Mouse (Mus musculus) MEL (cell line): ENCODE results near the gene Map6d1.

Source experiments
- CTCF ChIP-seq, 3 experiments: IDR thresholded peaks in 2 of 3; conservative IDR thresholded peaks in 1 of 3; 2 replicates each; pipeline ENCODE4 v1.5.1; 2011 to 2012; ENCODE audit warnings: low read length in 3 of 3, low read depth in 2 of 3, mild to moderate bottlenecking in 2 of 3, improper control_type of control experiment in 1 of 3, inconsistent platforms in 1 of 3, mixed read lengths in 1 of 3, moderate library complexity in 1 of 3; ENCODE audit not compliant: control insufficient read depth in 1 of 3, insufficient read depth in 1 of 3, poor library complexity in 1 of 3, severe bottlenecking in 1 of 3
- GATA1 ChIP-seq: IDR thresholded peaks from 2 replicates; pipeline ENCODE4 v1.6.1; 2011; ENCODE audit warnings: low read depth, low read length, improper control_type of control experiment

DNA sequence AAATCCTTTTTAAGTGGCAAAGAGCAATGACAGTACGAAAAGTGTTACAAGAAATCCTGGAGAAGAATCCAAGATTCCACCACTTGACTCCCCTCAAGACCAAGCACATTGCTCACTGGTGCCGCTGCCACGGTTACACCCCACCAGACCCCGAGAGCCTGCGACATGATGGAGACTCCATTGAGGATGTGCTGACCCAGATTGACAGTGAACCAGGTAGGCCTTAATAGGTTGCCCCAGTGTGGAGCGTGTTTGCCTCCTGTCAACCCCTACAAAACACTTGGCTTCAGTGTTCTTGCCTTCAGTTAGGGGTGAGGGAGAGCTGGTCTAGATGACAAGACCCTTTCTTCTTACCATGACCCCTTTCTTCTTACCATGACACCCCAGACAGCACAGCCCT lies 18.4 kb downstream of the Map6d1 start:
- TF ChIP-seq CTCF (IDR thresholded peaks at IDR 0.05 in 2 of 3, conservative IDR thresholded peaks at IDR 0.05 in 1 of 3; ENCODE audit: control insufficient read depth in 1 of 3, insufficient read depth in 1 of 3, low read depth in 2 of 3, low read length in 3 of 3, poor library complexity in 1 of 3, severe bottlenecking in 1 of 3) (no peak), GATA1 (no peak)
